Mouse (Mus musculus) liver, embryonic 15.5 days (tissue): ENCODE results near the gene Prrxl1. TPM values are rescaled to one million over a fixed set of nuclear protein-coding genes. Genes with fewer than 3 reads are reported as not detected.

Source experiments
- ATAC-seq: fragments of 200-750 bp; cut with Nextera tagmentation; 2 replicates; pipeline ENCODE4 v1.8.0; 2017; ENCODE audit warnings: moderate number of reproducible peaks, mild to moderate bottlenecking, moderate library complexity; ENCODE audit not compliant: insufficient read depth
- H3K27ac ChIP-seq: fragments of 300-500 bp; sonication (generic); replicated peaks from 2 replicates; pipeline ENCODE4 v1.5.1; 2015; ENCODE audit warnings: mild to moderate bottlenecking, inconsistent platforms
- H3K27me3 ChIP-seq: fragments of 300-500 bp; sonication (generic); 2 replicates; pipeline ENCODE4 v1.6.1; 2015; ENCODE audit warnings: mild to moderate bottlenecking, inconsistent platforms
- H3K36me3 ChIP-seq: fragments of 300-500 bp; sonication (generic); replicated peaks from 2 replicates; pipeline ENCODE4 v1.6.1; 2015; ENCODE audit warnings: moderate library complexity, mild to moderate bottlenecking, inconsistent platforms
- H3K4me1 ChIP-seq: fragments of 300-500 bp; sonication (generic); replicated peaks from 2 replicates; pipeline ENCODE4 v1.6.1; 2015; ENCODE audit warnings: inconsistent platforms
- H3K4me2 ChIP-seq: fragments of 300-500 bp; sonication (generic); 2 replicates; pipeline ENCODE4 v1.6.1; 2015; ENCODE audit warnings: moderate library complexity, mild to moderate bottlenecking, inconsistent platforms
- H3K4me3 ChIP-seq: fragments of 300-500 bp; sonication (generic); replicated peaks from 2 replicates; pipeline ENCODE4 v1.5.1; 2015; ENCODE audit warnings: mild to moderate bottlenecking, inconsistent platforms
- H3K9ac ChIP-seq: fragments of 300-500 bp; sonication (generic); 2 replicates; pipeline ENCODE4 v1.6.1; 2015; ENCODE audit warnings: moderate library complexity, mild to moderate bottlenecking, inconsistent platforms
- H3K9me3 ChIP-seq: fragments of 300-500 bp; sonication (generic); replicated peaks from 2 replicates; pipeline ENCODE4 v1.6.1; 2016; ENCODE audit warnings: inconsistent platforms
- WGBS: fragments of 180-500 bp; shearing (Covaris S2); methylation state at CpG from one replicate; pipeline ENCODE4 v1.1.7; 2015; ENCODE audit warnings: mixed read lengths; ENCODE audit not compliant: insufficient replicate concordance; 5-methylcytosine and 5-hydroxymethylcytosine counted together
- polyA plus RNA-seq: library from polyadenylated mRNA; unstranded; fragments of >200 nt; fragmentation: Nextera tagmentation; extraction: Ambion mirVana; gene quantifications from 2 replicates; pipeline ENCODE4 v1.2.1, GENCODE M21; 2015

Gene Prrxl1
- polyA plus RNA-seq, 1 experiment from 2014 or later, result 0.02 TPM

- WGBS, result 47% methylated on average over 3 of the region's 3 CpGs
- Histone ChIP-seq H3K36me3 (no peaks in the 10 kb centered on the region), H3K4me3 (no peak overlapping the region), H3K4me1 (no peaks in the 10 kb centered on the region), H3K4me2 (no peak overlapping the region), H3K27me3 (peaks cover 37% of the 10 kb centered on the region), H3K27ac (no peak overlapping the region), H3K9ac (no peak overlapping the region), H3K9me3 (no peaks in the 10 kb centered on the region)
- no peak for ATAC-seq
Measured at GRCm38 (mm10) chr14:32590377-32590776, 8.8 kb upstream of the Prrxl1 start.

GRCm38 (mm10) chr14:32597232-32598231 lies 1.7 kb upstream of the Prrxl1 start:
- 0 out of 2 replicates have a peak, but pooled peaks cover 2% of the 10 kb centered on the region for H3K4me1 ChIP-seq
- ATAC-seq, result no peak
- no peak overlapping the region for H3K27ac ChIP-seq
- H3K4me2 ChIP-seq, result no peak overlapping the region
- no peaks in the 10 kb centered on the region for H3K36me3 ChIP-seq
- 1% methylated on average over 78 of the region's 78 CpGs for WGBS
- H3K27me3 ChIP-seq, result peaks cover 94% of the 10 kb centered on the region
- H3K4me3 ChIP-seq, result 0 out of 2 replicates have a peak overlapping the region, but pooled peaks have one; percentile 4
- H3K9me3 ChIP-seq, result no peaks in the 10 kb centered on the region
- H3K9ac ChIP-seq, result no peak overlapping the region

GRCm38 (mm10) chr14:32598437-32599219 lies 579 bp upstream of the Prrxl1 start:
- Histone ChIP-seq H3K9me3 (no peaks in the 10 kb centered on the region), H3K36me3 (no peaks in the 10 kb centered on the region), H3K9ac (no peak overlapping the region), H3K27me3 (peaks cover 96% of the 10 kb centered on the region), H3K4me2 (no peak overlapping the region), H3K27ac (no peak overlapping the region), H3K4me3 (no peak overlapping the region), H3K4me1 (0 out of 2 replicates have a peak, but pooled peaks cover 2% of the 10 kb centered on the region)
- WGBS, result 8% methylated on average over 23 of the region's 23 CpGs
- ATAC-seq, result no peak

- 0 out of 2 replicates have a peak, but pooled peaks cover 2% of the 10 kb centered on the region for H3K4me1 ChIP-seq
- no peak overlapping the region for H3K4me3 ChIP-seq
- WGBS, result 4% methylated on average over 16 of the region's 16 CpGs
- H3K27ac ChIP-seq, result no peak overlapping the region
- peaks cover 93% of the 10 kb centered on the region for H3K27me3 ChIP-seq
- no peaks in the 10 kb centered on the region for H3K36me3 ChIP-seq
- no peak overlapping the region for H3K4me2 ChIP-seq
- ATAC-seq, result no peak
- H3K9ac ChIP-seq, result no peak overlapping the region
- no peaks in the 10 kb centered on the region for H3K9me3 ChIP-seq
Measured at GRCm38 (mm10) chr14:32600110-32600509, 903 bp downstream of the Prrxl1 start.

GRCm38 (mm10) chr14:32605508-32605907 lies 6.3 kb downstream of the Prrxl1 start:
- Histone ChIP-seq H3K9me3 (no peaks in the 10 kb centered on the region), H3K4me1 (no peaks in the 10 kb centered on the region), H3K36me3 (no peaks in the 10 kb centered on the region), H3K27ac (no peak overlapping the region), H3K27me3 (peaks cover 43% of the 10 kb centered on the region), H3K4me3 (no peak overlapping the region), H3K9ac (no peak overlapping the region), H3K4me2 (no peak overlapping the region)
- WGBS, result 57% methylated on average over 15 of the region's 15 CpGs
- ATAC-seq, result no peak

GRCm38 (mm10) chr14:32606316-32606715 lies 7.1 kb downstream of the Prrxl1 start:
- Histone ChIP-seq H3K4me2 (no peak overlapping the region), H3K27me3 (peaks cover 35% of the 10 kb centered on the region), H3K9ac (no peak overlapping the region), H3K4me1 (no peaks in the 10 kb centered on the region), H3K4me3 (no peak overlapping the region), H3K27ac (no peak overlapping the region), H3K9me3 (no peaks in the 10 kb centered on the region), H3K36me3 (no peaks in the 10 kb centered on the region)
- no peak for ATAC-seq
- WGBS, result 51% methylated on average over 8 of the region's 8 CpGs

- Histone ChIP-seq H3K27ac (no peak overlapping the region), H3K4me3 (no peak overlapping the region), H3K27me3 (peaks cover 9% of the 10 kb centered on the region; the same call in 1 of the 2 replicates), H3K9ac (no peak overlapping the region), H3K36me3 (no peaks in the 10 kb centered on the region), H3K4me2 (no peak overlapping the region), H3K9me3 (no peaks in the 10 kb centered on the region), H3K4me1 (no peaks in the 10 kb centered on the region)
- ATAC-seq, result no peak
- WGBS, result 19% methylated on average over 3 of the region's 3 CpGs
Measured at GRCm38 (mm10) chr14:32609392-32609791, 10.2 kb downstream of the Prrxl1 start.

- no peaks in the 10 kb centered on the region for H3K9me3 ChIP-seq
- no peaks in the 10 kb centered on the region for H3K4me1 ChIP-seq
- no peaks in the 10 kb centered on the region for H3K36me3 ChIP-seq
- WGBS, result 68% methylated on average over 5 of the region's 5 CpGs
- H3K4me2 ChIP-seq, result no peak overlapping the region
- no peak for ATAC-seq
- H3K27me3 ChIP-seq, result no peaks in the 10 kb centered on the region
- H3K4me3 ChIP-seq, result no peak overlapping the region
- no peak overlapping the region for H3K27ac ChIP-seq
- H3K9ac ChIP-seq, result no peak overlapping the region
Measured at GRCm38 (mm10) chr14:32617253-32617652, 18.0 kb downstream of the Prrxl1 start.

- H3K4me2 ChIP-seq, result no peak overlapping the region
- H3K27ac ChIP-seq, result no peak overlapping the region
- no peaks in the 10 kb centered on the region for H3K4me1 ChIP-seq
Measured at GRCm38 (mm10) chr14:32624245-32624644, 25.0 kb downstream of the Prrxl1 start.

GRCm38 (mm10) chr14:32624811-32625210 lies 25.6 kb downstream of the Prrxl1 start:
- Histone ChIP-seq H3K36me3 (no peaks in the 10 kb centered on the region), H3K9me3 (no peaks in the 10 kb centered on the region), H3K4me2 (no peak overlapping the region), H3K27me3 (no peaks in the 10 kb centered on the region), H3K4me1 (no peaks in the 10 kb centered on the region), H3K27ac (no peak overlapping the region), H3K9ac (no peak overlapping the region), H3K4me3 (no peak overlapping the region)
- WGBS, result 57% methylated on average over 7 of the region's 7 CpGs
- ATAC-seq, result no peak

More at GRCm38 (mm10) chr14:32624245-32624644, 25.0 kb downstream of the Prrxl1 start:
- Histone ChIP-seq H3K9me3 (no peaks in the 10 kb centered on the region), H3K4me3 (no peak overlapping the region), H3K9ac (no peak overlapping the region), H3K36me3 (no peaks in the 10 kb centered on the region), H3K27me3 (no peaks in the 10 kb centered on the region)
- WGBS, result 9% methylated on average over 3 of the region's 3 CpGs
- no peak for ATAC-seq

- no peaks in the 10 kb centered on the region for H3K4me1 ChIP-seq
- H3K4me2 ChIP-seq, result no peak overlapping the region
- no peak for ATAC-seq
- H3K36me3 ChIP-seq, result no peaks in the 10 kb centered on the region
- H3K4me3 ChIP-seq, result no peak overlapping the region
- no peaks in the 10 kb centered on the region for H3K9me3 ChIP-seq
- no peaks in the 10 kb centered on the region for H3K27me3 ChIP-seq
- WGBS, result 34% methylated on average over 2 of the region's 2 CpGs
- no peak overlapping the region for H3K27ac ChIP-seq
- H3K9ac ChIP-seq, result no peak overlapping the region
Measured at GRCm38 (mm10) chr14:32627271-32627670, 28.1 kb downstream of the Prrxl1 start.
